Mouse (Mus musculus) liver, embryonic 15.5 days (tissue): ENCODE data around the gene Slc17a5. TPM values are rescaled to one million over a fixed set of nuclear protein-coding genes. Genes with fewer than 3 reads are reported as not detected.

ENCODE experiments used
- ATAC-seq: fragments of 200-750 bp; cut with Nextera tagmentation; 2 replicates; pipeline ENCODE4 v1.8.0; 2017; ENCODE audit warnings: moderate number of reproducible peaks, mild to moderate bottlenecking, moderate library complexity; ENCODE audit not compliant: insufficient read depth
- H3K27ac ChIP-seq: fragments of 300-500 bp; sonication (generic); replicated peaks from 2 replicates; pipeline ENCODE4 v1.5.1; 2015; ENCODE audit warnings: mild to moderate bottlenecking, inconsistent platforms
- H3K27me3 ChIP-seq: fragments of 300-500 bp; sonication (generic); 2 replicates; pipeline ENCODE4 v1.6.1; 2015; ENCODE audit warnings: mild to moderate bottlenecking, inconsistent platforms
- H3K36me3 ChIP-seq: fragments of 300-500 bp; sonication (generic); replicated peaks from 2 replicates; pipeline ENCODE4 v1.6.1; 2015; ENCODE audit warnings: moderate library complexity, mild to moderate bottlenecking, inconsistent platforms
- H3K4me1 ChIP-seq: fragments of 300-500 bp; sonication (generic); replicated peaks from 2 replicates; pipeline ENCODE4 v1.6.1; 2015; ENCODE audit warnings: inconsistent platforms
- H3K4me2 ChIP-seq: fragments of 300-500 bp; sonication (generic); 2 replicates; pipeline ENCODE4 v1.6.1; 2015; ENCODE audit warnings: moderate library complexity, mild to moderate bottlenecking, inconsistent platforms
- H3K4me3 ChIP-seq: fragments of 300-500 bp; sonication (generic); replicated peaks from 2 replicates; pipeline ENCODE4 v1.5.1; 2015; ENCODE audit warnings: mild to moderate bottlenecking, inconsistent platforms
- H3K9ac ChIP-seq: fragments of 300-500 bp; sonication (generic); 2 replicates; pipeline ENCODE4 v1.6.1; 2015; ENCODE audit warnings: moderate library complexity, mild to moderate bottlenecking, inconsistent platforms
- H3K9me3 ChIP-seq: fragments of 300-500 bp; sonication (generic); replicated peaks from 2 replicates; pipeline ENCODE4 v1.6.1; 2016; ENCODE audit warnings: inconsistent platforms
- WGBS: fragments of 180-500 bp; shearing (Covaris S2); methylation state at CpG from one replicate; pipeline ENCODE4 v1.1.7; 2015; ENCODE audit warnings: mixed read lengths; ENCODE audit not compliant: insufficient replicate concordance; 5-methylcytosine and 5-hydroxymethylcytosine counted together
- polyA plus RNA-seq: library from polyadenylated mRNA; unstranded; fragments of >200 nt; fragmentation: Nextera tagmentation; extraction: Ambion mirVana; gene quantifications from 2 replicates; pipeline ENCODE4 v1.2.1, GENCODE M21; 2015

The Slc17a5 gene
- 4.2 and 4.7 TPM in 2 replicates for polyA plus RNA-seq

- H3K9me3 ChIP-seq = no peaks in the 10 kb centered on the region
- ATAC-seq = peak; percentile 97
- H3K27ac ChIP-seq = peak within 1 kb of the TSS; percentile 70
- H3K9ac ChIP-seq = peak within 1 kb of the TSS; percentile 72
- no peaks in the 10 kb centered on the region for H3K36me3 ChIP-seq
- peak within 1 kb of the TSS; percentile 90 for H3K4me2 ChIP-seq
- no peaks in the 10 kb centered on the region; the same call in 1 of the 2 replicates for H3K27me3 ChIP-seq
- peak within 1 kb of the TSS; percentile 76 for H3K4me3 ChIP-seq
- WGBS = under 1% methylated on average over 27 of the region's 27 CpGs
- peaks cover 27% of the 10 kb centered on the region for H3K4me1 ChIP-seq
Measured at GRCm38 (mm10) chr9:78587914-78588313, at the start of gene Slc17a5. TSS of gene Slc17a5 (minus strand) at chr9:78588041.

- H3K36me3 ChIP-seq = no peaks in the 10 kb centered on the region
- H3K27me3 ChIP-seq = no peaks in the 10 kb centered on the region
- no peak overlapping the region for H3K4me3 ChIP-seq
- no peaks in the 10 kb centered on the region for H3K4me1 ChIP-seq
- no peak overlapping the region for H3K27ac ChIP-seq
- no peak for ATAC-seq
- H3K9ac ChIP-seq = no peak overlapping the region
- WGBS = 76% methylated on average over 3 of the region's 3 CpGs
- no peaks in the 10 kb centered on the region for H3K9me3 ChIP-seq
- H3K4me2 ChIP-seq = no peak overlapping the region
Measured at GRCm38 (mm10) chr9:78633976-78634375, 46.1 kb upstream of the Slc17a5 start.

- no peaks in the 10 kb centered on the region for H3K36me3 ChIP-seq
- H3K9me3 ChIP-seq = no peaks in the 10 kb centered on the region
- H3K4me2 ChIP-seq = no peak overlapping the region
- WGBS = 39% methylated on average over 6 of the region's 6 CpGs
- H3K9ac ChIP-seq = no peak overlapping the region
- no peak for ATAC-seq
- no peak overlapping the region for H3K4me3 ChIP-seq
- H3K27me3 ChIP-seq = no peaks in the 10 kb centered on the region
- no peak overlapping the region for H3K27ac ChIP-seq
- H3K4me1 ChIP-seq = no peaks in the 10 kb centered on the region
Measured at GRCm38 (mm10) chr9:78631755-78632434, 44.1 kb upstream of the Slc17a5 start.

GRCm38 (mm10) chr9:78629991-78630390 lies 42.1 kb upstream of the Slc17a5 start:
- WGBS = 53% methylated on average over 6 of the region's 6 CpGs
- no peaks in the 10 kb centered on the region for H3K4me1 ChIP-seq

GRCm38 (mm10) chr9:78623301-78623747 lies 35.5 kb upstream of the Slc17a5 start:
- Histone ChIP-seq H3K27me3 (0 out of 2 replicates have a peak, but pooled peaks cover under 1% of the 10 kb centered on the region), H3K36me3 (no peaks in the 10 kb centered on the region), H3K9ac (no peak overlapping the region), H3K27ac (no peak overlapping the region), H3K4me1 (no peaks in the 10 kb centered on the region), H3K4me3 (no peak overlapping the region), H3K9me3 (no peaks in the 10 kb centered on the region), H3K4me2 (no peak overlapping the region)
- WGBS = 61% methylated on average over 10 of the region's 10 CpGs
- ATAC-seq = no peak

More at GRCm38 (mm10) chr9:78629991-78630390, 42.1 kb upstream of the Slc17a5 start:
- Histone ChIP-seq H3K4me2 (no peak overlapping the region), H3K27me3 (no peaks in the 10 kb centered on the region), H3K9me3 (no peaks in the 10 kb centered on the region), H3K36me3 (no peaks in the 10 kb centered on the region), H3K27ac (no peak overlapping the region), H3K4me3 (no peak overlapping the region), H3K9ac (no peak overlapping the region)
- ATAC-seq = no peak

- H3K27me3 ChIP-seq = peaks cover 37% of the 10 kb centered on the region
- 0 out of 2 replicates have a peak, but pooled peaks cover 6% of the 10 kb centered on the region for H3K4me1 ChIP-seq
- WGBS = 34% methylated on average over 9 of the region's 9 CpGs
- no peak overlapping the region for H3K4me3 ChIP-seq
- no peaks in the 10 kb centered on the region for H3K9me3 ChIP-seq
- no peak overlapping the region for H3K27ac ChIP-seq
- no peak for ATAC-seq
- H3K9ac ChIP-seq = no peak overlapping the region
- no peaks in the 10 kb centered on the region for H3K36me3 ChIP-seq
- no peak overlapping the region for H3K4me2 ChIP-seq
Measured at GRCm38 (mm10) chr9:78619285-78619684, 31.4 kb upstream of the Slc17a5 start.

- peak within 1 kb of the TSS; percentile 43 for H3K4me3 ChIP-seq
- no peak for ATAC-seq
- H3K9ac ChIP-seq = no peak within 1 kb of the TSS
- H3K27me3 ChIP-seq = peaks cover 46% of the 10 kb centered on the region
- 1% methylated on average over 43 of the region's 43 CpGs for WGBS
- 0 out of 2 replicates have a peak, but pooled peaks cover 6% of the 10 kb centered on the region for H3K4me1 ChIP-seq
- H3K36me3 ChIP-seq = no peaks in the 10 kb centered on the region
- H3K4me2 ChIP-seq = peak within 1 kb of the TSS; percentile 61
- H3K9me3 ChIP-seq = no peaks in the 10 kb centered on the region
- H3K27ac ChIP-seq = no peak within 1 kb of the TSS
Measured at GRCm38 (mm10) chr9:78615401-78616021, 27.7 kb upstream of the Slc17a5 start, which contains the start of gene Cd109. TSS of gene Cd109 (plus strand) at chr9:78615546.

- Histone ChIP-seq H3K9ac (no peak overlapping the region), H3K4me1 (0 out of 2 replicates have a peak, but pooled peaks cover 6% of the 10 kb centered on the region), H3K27me3 (peaks cover 46% of the 10 kb centered on the region), H3K36me3 (no peaks in the 10 kb centered on the region), H3K4me2 (no peak overlapping the region), H3K4me3 (no peak overlapping the region), H3K9me3 (no peaks in the 10 kb centered on the region), H3K27ac (no peak overlapping the region)
- WGBS = 32% methylated on average over 6 of the region's 6 CpGs
- ATAC-seq = no peak
Measured at GRCm38 (mm10) chr9:78614201-78614600, 26.4 kb upstream of the Slc17a5 start.

- no peak overlapping the region for H3K9ac ChIP-seq
- H3K27ac ChIP-seq = no peak overlapping the region
- ATAC-seq = no peak
- no peak overlapping the region for H3K4me2 ChIP-seq
- H3K9me3 ChIP-seq = no peaks in the 10 kb centered on the region
- H3K36me3 ChIP-seq = no peaks in the 10 kb centered on the region
- H3K4me3 ChIP-seq = no peak overlapping the region
- WGBS = 50% methylated on average over 4 of the region's 4 CpGs
- H3K4me1 ChIP-seq = no peaks in the 10 kb centered on the region
- no peaks in the 10 kb centered on the region for H3K27me3 ChIP-seq
Measured at GRCm38 (mm10) chr9:78601046-78601730, 13.3 kb upstream of the Slc17a5 start.

- no peak overlapping the region for H3K4me2 ChIP-seq
- no peaks in the 10 kb centered on the region for H3K9me3 ChIP-seq
- no peaks in the 10 kb centered on the region for H3K27me3 ChIP-seq
- no peaks in the 10 kb centered on the region for H3K36me3 ChIP-seq
- H3K9ac ChIP-seq = no peak overlapping the region
- ATAC-seq = no peak
- H3K4me3 ChIP-seq = no peak overlapping the region
- H3K27ac ChIP-seq = no peak overlapping the region
- WGBS = 62% methylated on average over 5 of the region's 5 CpGs
- no peaks in the 10 kb centered on the region for H3K4me1 ChIP-seq
Measured at GRCm38 (mm10) chr9:78599927-78600326, 12.1 kb upstream of the Slc17a5 start.

GRCm38 (mm10) chr9:78596834-78597233 lies 9.0 kb upstream of the Slc17a5 start:
- H3K9me3 ChIP-seq = no peaks in the 10 kb centered on the region
- ATAC-seq = no peak
- no peak overlapping the region for H3K9ac ChIP-seq
- H3K27ac ChIP-seq = no peak overlapping the region
- no peaks in the 10 kb centered on the region for H3K4me1 ChIP-seq
- no peak overlapping the region for H3K4me3 ChIP-seq
- no peak overlapping the region for H3K4me2 ChIP-seq
- no peaks in the 10 kb centered on the region for H3K27me3 ChIP-seq
- WGBS = 6% methylated on average over 5 of the region's 5 CpGs
- no peaks in the 10 kb centered on the region for H3K36me3 ChIP-seq
